Mouse (Mus musculus): Measurements from ENCODE around the gene Tfap2c.

Tfap2c gene

DNA sequence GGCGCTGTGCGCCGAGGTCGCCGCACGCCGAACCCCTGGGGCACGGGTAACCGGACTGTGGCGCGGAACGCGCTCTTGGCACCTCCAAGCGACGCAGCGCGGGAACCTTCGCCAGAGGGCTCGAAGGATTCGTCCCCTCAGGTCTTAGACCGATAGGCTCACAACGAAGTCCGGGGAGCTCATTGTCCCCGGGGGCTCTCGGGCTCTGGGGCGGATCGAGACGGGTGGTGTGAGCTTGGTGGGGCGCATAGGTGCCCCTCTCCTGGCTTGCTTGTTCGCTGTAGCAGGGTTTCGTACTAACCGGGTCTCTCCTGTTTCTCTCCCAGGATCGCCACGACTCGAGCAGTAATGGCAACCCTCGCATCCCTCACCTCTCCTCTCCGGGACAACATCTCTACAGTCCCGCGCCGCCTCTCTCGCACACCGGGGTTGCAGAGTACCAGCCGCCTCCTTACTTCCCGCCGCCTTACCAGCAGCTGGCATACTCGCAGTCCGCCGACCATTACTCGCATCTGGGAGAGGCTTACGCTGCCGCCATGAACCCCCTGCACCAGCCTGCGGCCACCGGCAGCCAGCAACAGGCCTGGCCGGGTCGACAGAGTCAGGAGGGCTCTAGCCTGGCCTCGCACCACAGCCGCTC is 1.8 kb downstream of the Tfap2c start:
- no peak for DNase-seq (ENCODE audit: low spot score in 2 of 2)

DNA sequence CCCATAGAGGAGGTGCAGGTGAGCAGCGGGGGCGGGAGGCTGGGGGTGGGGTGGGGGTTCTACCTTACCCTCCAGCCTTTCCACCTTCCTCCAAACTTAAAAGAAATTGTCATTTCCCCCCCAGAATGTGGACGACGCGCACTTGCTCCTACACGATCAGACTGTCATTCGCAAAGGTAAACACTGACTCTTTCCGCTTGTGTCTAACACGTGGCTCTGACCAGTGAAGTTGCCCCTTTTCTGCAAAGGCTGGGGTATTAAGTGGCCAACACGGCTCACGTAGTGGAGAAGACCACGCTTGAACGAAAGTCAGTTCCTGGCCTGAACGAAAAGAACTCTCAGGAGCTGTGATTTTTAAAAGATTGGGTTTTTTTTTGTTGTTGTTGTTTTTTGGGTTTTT is 2.5 kb downstream of the Tfap2c start:
- no peak for DNase-seq (ENCODE audit: low spot score in 2 of 2)

DNA sequence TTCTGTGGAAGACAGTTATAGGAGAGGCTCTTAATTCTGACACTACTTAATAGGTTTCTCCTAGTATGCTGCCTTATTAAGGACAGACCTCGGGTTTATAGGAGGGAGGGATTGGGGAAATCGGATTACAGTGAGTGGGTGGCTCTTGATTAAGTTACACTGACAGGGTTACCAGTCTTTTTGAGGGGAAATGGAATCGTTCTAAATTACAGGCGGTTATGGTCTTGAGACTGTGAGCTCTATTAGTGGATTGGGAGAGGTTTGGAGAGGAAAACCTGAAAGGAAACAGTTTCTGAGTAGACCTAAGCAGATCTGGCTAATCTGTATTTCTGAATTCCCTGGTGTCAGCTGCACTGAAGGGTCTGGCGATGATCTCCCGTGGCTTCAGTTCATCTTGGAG is 3.3 kb downstream of the Tfap2c start:
- DNase-seq (ENCODE audit: low spot score in 2 of 2): no peak

DNA sequence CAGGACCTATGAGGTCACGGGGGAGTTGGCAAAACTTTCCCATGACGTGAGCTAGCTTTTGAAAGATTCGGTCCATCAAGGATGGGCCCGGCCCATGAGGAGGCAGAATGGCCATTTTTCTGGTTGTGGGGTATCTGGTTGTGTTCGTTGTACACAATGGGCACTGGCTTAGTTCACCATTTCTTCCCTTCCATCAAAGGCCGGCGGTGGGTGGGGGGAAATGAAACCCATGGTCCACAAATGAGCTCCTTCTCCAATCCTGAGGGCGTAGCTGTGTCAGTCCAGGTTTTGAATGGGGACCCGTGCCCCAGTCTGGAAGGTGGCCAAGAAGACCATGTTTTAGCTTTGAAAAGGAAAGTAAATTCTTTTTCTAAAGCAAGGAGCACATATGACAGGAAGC is 4.8 kb downstream of the Tfap2c start:
- no peak for DNase-seq (ENCODE audit: low spot score in 2 of 2)

DNA sequence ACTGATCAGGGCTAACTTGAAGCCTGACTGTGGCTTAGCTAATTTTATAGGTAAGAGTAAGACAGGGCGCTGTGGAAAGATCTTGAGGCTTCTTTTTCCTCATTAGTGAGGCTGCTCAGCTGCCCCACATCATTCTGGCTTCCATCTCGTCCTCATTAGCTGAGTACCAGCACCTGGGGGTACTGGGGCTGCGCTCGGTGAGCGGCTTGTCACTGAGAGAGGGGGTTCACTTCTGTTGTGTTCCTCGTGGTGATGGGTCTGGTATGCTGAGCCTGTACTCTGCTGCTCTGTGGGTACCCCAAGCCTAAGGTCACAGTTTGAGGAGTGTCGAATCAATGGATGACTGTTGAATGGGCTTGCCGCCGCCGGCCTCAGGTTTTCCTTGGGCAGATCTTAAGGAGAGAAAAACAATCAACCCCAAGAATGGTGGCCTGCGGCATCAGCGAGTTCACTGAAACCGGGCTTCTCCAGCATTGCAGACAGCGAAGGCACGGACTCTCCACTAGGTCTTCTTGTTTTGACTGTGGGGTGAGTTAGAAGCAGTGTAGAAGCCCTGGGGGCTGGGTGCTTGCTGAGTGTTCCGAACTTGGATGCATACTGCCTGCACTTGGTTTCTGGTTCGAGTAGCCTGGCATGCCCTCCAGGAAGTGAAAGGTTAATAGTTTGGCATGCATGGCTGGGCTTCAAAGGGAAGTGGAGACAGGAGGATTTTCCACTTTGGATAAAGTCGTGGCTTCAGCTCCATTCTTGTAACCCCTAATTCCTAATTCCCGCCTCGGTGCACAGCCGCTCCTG is 9.5 kb downstream of the Tfap2c start:
- no peak for DNase-seq (ENCODE audit: low spot score in 2 of 2)

DNA sequence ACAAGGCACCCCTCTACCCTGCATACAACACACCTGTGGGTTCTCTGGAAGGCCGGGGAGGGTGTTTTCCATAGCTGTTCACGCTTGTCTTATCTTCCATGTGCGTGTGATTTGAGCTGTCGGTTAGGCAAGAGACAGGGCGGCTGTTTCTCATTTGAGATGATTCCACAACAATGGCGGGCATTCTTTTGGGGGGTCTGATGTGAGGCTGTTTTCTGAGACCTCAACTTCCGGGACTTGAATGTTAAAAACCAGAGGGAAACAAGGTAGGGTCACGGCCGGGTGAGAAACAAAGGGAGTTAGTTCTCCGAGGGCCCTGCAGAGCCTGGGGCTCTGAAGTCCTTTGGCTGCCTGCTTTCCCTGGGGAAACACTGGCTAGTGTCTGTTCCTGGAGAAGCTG is 11.6 kb downstream of the Tfap2c start:
- DNase-seq (ENCODE audit: low spot score in 2 of 2): no peak

DNA sequence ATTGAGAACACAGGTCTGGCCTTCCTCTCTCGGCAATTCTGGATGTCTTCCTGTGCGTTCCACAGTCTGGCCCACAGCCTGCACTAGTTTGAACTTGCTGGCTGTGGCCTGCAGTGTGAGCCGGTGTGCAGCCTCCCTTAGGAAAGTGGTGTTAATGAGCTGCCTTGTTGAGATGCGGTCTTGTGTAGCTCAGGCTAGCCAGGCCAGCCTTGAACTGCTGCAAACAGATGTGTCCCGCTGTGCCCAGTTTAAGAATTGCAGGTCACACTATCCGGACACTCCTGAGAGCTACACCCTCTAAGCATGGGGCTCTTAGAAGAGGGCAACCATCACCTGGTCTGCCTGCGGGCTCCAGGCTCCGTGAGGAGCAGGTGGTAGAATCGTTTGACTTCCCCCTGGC is 18.4 kb downstream of the Tfap2c start:
- no peak for DNase-seq (ENCODE audit: low spot score in 2 of 2)

DNA sequence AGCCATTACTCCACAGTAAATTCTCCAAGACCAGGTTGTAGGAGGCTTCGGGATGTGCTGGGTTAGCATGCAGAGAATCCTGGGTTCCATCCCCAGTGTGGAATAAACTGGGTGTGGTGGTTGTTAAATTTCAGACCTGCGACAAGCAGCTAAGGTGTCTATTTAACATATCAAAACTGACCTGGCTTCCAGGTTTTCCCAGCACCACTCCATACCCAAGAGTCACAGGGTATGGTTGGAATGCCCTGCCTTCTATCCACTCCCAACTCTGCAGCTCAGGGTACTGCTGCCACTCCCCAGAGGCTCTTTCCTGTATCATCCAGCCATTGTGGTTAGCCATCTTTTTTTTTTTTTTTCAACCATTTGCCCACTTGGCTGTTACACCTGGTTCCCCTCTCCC is 19.1 kb downstream of the Tfap2c start:
- no peak for DNase-seq (ENCODE audit: low spot score in 2 of 2)

DNA sequence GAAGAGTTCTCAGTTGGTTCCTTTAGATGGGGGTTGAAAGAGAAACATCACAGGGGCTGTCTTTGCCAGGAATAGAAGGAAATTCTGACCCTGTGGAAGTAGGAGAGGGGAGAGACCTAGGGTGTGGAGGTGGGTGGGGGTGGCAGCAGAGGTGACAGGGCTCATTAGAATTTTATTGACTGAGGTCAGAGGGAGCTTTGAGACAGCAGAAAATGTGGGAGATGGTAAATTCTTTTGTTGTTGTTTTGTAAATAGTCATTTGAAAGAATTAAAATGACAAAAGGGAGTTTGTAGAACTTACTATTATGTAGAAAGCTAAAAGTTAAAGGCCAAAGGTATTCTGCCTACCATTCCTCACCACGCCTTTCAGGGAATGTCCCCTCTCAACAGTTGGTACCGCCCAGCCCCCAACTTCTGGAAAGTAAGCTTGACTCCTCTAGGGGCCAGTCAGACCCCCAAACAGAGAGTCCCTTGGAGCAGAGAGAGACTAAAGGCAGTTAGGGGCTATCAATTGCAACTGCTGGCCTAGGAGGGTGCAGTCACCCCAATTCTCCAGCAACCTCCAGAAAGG is 27.9 kb downstream of the Tfap2c start:
- DNase-seq (ENCODE audit: low spot score in 2 of 2): no peak

DNA sequence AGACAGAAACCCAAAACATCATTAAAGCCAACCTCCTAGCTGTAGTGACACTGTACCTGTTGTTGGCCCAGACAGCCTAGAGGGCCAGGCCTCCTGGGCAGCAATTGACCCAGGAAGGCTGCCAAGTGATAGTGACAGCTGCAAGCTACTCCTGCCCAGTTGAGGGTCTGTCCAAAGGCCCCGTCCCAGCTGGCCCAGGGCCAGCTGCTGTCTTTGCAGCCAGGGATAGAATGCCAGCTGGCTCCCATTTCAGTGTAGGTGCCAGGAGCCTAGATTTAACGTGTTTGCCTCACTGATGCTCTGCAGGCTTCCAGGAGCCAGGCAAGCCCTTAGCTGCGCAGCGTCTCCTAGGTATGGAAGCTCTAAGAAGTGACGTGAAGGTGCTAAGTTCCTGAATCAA is 29.8 kb downstream of the Tfap2c start:
- DNase-seq (ENCODE audit: low spot score in 2 of 2): no peak

DNA sequence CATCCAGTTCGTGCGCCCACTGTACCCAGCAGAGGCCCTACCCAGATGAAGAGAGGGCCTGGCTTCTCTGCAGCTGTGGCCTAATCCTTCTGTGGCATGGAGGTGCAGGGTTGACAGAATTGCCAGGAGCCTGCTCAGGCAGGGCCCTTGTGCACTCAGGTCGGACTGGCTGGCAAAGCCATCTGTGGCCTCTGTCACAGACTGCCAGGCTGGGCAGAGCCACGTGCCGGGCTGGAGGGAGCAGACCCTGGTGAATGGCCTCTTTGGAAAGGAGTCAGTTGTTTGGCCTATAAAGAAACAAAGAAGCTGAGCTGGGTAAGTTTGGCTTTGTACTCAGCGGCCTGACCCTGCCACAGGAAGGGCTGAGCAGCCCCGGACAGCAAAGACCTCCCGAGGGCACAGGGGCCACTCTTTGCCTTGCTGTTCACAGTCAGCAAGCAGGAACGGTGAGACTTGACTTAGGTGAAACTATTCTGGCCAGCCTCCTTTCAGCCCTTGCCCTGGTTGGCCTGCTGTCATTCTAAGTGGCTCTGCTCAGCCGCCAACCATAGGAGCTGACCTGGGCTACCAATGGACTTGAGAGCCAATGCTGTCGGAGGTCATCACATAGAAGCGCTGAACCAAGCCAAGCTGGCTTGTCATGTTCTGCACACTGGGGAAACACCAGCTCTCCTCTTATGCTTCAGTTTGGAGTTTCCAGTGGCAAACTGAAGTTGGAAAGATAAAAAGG is 31.3 kb downstream of the Tfap2c start:
- no peak for DNase-seq (ENCODE audit: low spot score in 2 of 2)

DNA sequence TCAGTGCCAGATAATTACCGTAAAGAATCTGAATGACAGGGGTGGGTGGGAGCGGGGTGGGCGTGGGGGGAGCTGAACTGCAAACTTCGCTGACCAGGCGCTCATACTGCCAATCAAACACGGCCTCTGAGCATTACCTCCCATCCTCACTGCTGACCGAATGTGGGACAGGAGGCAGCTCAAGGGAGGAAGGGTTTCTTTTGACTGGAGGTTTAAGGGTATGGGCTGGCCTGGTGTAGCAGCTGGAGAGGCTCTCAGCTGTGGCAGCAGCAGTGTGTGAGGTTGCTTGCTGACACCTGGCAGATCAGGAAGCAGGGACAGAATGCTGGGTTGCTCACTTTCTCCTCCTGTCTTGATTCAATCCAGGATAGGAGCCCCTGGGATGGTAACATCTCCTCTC is 33.9 kb downstream of the Tfap2c start:
- no peak for DNase-seq (ENCODE audit: low spot score in 2 of 2)

DNA sequence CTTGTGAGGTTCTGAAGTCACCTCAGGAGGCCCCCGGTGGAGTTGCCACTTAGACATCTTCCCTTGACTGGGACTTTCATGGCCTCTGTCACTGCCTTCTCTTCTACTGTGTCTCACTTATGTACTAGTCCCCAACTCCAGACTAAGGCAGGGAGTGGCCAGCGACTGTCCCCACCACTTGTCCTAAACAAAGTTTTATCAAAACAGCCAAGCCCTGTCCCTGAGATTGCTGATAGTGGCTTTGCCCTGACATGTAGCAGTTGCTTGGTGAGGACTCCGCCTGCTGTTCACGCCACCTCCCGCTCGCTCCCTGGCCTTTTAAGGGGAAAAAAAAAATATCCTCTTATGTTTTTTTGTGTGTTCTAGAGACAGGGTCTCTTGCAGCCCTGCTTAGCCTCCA is 35.9 kb downstream of the Tfap2c start:
- DNase-seq (ENCODE audit: low spot score in 2 of 2): no peak

DNA sequence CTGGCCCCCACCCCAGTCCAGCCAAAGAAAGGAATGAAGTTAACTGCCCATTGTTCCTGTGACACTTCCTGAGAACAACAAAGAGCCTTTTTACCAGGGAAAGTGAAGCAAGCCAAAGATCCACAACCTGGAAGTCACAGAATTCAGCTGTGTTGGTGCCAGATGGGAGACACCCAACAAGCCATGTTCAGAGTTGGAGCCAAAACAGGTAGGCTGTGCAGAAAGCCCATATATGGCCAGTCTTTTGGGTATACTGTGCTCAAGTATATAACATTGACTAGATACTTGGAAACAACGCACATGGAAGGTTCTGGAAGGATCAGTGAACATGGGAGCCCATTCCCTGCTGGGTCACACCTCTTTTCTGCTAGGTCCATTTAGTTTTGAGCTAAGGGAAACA is 39.7 kb downstream of the Tfap2c start:
- no peak for DNase-seq (ENCODE audit: low spot score in 2 of 2)

DNA sequence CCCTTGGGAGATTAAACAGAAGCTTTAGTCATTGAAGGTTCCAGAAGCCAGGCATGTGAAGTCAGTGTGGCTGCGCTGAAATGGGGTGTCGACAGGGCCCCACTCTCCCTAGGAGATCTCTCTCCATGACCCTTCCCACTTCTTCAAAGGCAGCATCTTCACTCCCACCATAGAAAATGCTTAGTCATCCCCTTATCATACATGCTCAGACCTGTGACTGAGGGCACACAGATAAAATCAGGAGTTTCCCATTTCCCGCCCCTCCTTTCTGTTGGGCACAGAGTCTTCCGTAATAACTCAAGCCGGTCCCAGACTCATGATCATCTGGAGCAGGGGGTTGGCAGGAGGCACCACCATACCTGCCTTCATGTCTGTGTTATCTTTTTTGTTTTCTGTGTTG is 41.4 kb downstream of the Tfap2c start:
- no peak for DNase-seq (ENCODE audit: low spot score in 2 of 2)

DNA sequence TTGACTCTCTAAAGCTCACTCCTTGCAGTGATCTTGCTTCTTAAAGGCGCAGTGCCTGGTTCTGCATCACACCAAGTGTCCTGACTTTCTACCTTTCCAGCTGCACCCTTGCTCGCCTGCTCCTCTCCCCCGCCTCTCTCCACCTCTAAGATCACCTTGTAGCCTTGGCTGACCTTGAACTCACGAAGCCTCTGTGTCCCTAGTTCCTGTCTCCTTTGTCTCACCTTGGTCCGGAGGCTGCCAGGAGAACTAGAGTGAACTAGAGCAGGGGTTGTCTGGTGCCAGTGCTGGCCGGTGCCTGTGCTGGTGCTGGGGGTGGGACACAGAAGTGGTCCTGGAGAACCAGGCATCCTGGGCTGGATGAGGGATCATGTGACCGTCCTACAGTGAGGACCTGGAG is 44.9 kb downstream of the Tfap2c start:
- DNase-seq (ENCODE audit: low spot score in 2 of 2): no peak

DNA sequence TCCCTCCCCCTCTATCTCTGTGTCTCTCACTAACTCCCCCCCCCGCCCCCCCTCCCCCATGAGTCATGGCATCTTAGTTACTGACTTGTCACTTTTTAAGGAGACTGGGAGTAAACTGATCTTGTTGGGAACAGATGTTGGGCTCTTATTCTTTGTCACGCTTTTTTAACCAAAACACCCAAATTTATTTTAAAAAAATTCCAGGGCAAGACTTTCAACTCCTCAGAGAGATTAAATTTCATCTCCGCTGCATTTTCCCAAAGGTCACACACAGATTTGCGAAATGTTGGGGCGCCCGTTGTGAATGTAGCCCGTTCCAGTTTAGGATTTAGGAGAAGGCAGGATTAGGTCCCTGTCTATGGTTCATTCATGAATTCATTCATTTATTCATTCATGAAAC is 47.7 kb downstream of the Tfap2c start:
- no peak for DNase-seq (ENCODE audit: low spot score in 2 of 2)

DNA sequence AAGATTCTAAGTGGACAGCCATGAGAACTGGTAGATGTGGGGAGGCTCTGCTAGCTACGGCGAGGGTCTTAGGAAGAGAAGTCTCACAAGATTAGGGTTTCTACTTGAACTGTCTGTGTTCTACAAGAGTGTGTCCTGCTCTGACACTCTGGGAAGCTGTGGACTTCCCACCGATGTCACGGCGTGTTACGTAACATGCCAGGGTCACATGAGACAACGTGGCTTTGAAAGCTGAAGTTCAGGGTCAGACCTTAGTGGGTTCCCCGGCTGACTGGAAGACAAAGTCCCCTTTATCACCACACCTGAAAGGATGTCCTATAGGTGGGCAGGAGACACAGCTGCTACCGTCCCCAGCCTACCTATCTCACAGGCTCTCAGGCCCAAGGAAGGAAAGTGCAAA is 48.5 kb downstream of the Tfap2c start:
- DNase-seq (ENCODE audit: low spot score in 2 of 2): no peak

DNA sequence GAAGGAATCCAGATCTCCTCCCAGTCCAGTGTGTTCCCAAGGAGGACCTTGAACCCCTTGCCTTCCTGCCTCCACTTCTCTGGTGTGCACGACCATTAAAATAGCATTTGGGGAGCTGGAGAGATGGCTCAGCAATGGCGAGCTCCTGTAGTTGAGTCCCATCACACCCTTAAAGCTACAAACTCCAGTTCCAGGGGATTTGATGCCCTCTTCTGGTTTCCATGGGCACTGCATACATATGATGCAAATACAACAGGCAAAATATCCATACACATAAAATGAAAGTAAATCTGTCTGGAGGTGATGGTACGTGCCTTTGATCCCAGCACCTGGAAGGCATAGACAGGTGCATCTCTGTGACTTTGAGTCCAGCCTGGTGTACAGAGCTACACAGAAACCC is 55.2 kb downstream of the Tfap2c start:
- no peak for DNase-seq (ENCODE audit: low spot score in 2 of 2)

DNA sequence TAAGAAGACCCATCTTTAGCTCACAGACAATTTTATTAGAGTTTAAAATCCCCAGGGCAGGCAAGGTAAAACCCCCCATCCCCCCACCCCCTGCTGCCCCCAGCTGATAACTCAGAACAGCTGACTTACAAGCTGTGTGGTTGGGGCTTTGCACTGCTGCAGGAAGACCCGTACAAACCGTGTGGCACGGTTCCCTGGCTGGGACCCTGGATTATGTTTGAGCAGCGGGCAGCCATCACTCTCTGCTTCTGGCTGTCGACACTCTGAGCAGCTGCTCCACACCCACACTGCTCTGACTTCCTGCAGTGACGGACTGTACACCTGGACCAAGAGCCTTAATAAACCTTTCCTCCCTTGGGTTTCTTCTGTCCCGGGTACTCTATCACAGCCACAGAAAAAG is 56.2 kb downstream of the Tfap2c start:
- no peak for DNase-seq (ENCODE audit: low spot score in 2 of 2)

DNA sequence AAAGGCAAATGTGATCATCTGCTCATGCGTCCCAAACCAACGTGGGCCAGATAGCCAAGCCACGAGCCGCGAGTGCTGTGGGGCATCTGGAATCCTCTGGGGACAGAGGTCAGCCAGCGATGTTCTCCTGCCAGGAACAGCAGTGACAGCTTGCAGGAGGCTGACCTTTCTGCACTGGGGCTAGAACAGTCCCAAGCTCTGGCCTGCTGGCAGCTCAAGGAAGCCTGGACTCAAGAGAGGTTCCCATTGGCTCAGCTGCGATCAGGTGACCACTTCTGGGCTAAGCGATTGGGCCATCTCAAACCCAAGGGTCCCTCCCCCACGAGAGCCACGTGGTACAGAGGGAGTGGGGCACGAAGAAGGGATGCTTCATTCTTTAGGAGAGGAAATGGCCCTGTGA is 58.3 kb downstream of the Tfap2c start:
- no peak for DNase-seq (ENCODE audit: low spot score in 2 of 2)

Measured in natural killer cell, adult 2 months (primary cell).